Mouse (Mus musculus) heart, adult 18-20 months (tissue): ENCODE measurements around the gene Tmed6. TPM values are rescaled to one million over a fixed set of nuclear protein-coding genes. Genes with fewer than 3 reads are reported as not detected.

Source experiments
- microRNA-seq, 2 experiments: library from miRNA; unstranded; fragments of <30 nt; microRNA quantifications; one replicate each; pipeline ENCODE4 v1.2.0; 2022
- total RNA-seq, 2 experiments: library from RNA; stranded (reverse); gene quantifications; 2 replicates each; pipeline ENCODE4 v1.2.3; 2021

Gene Tmed6
- total RNA-seq, 2 experiments from 2014 or later = not detected

Small RNAs within 50 kb of the gene (microRNA-seq; reads per million reads assigned to microRNA genes)
- gene Mir7075 = 0.38 to 3.0 reads per million in 2 experiments

Other genes with a start within 250 kb of the Tmed6 start
- gene Has3, start 195.4 kb downstream of the Tmed6 start, total RNA-seq = under 1 TPM; 0.42 to 0.51 TPM
- gene Utp4, start 172.0 kb downstream of the Tmed6 start, total RNA-seq = 10 to 100 TPM; 21.4 to 22.7 TPM
- gene Sntb2, start 129.9 kb downstream of the Tmed6 start, total RNA-seq = 1 to 10 TPM; 9.6 to 9.7 TPM
- 10 to 100 TPM; 58.7 to 60.0 TPM for gene Vps4a, start 34.4 kb downstream of the Tmed6 start, total RNA-seq
- gene Pdf, start 17.0 kb downstream of the Tmed6 start, total RNA-seq = 10 to 100 TPM; 64.3 to 77.4 TPM
- 10 to 100 TPM; 15.8 to 17.1 TPM for gene Cog8, start 9.0 kb downstream of the Tmed6 start, total RNA-seq
- 10 to 100 TPM; 22.1 to 22.8 TPM for gene Nip7, start 8.8 kb downstream of the Tmed6 start, total RNA-seq
- 10 to 100 TPM; 11.8 to 13.5 TPM for gene Terf2, start 30.9 kb upstream of the Tmed6 start, total RNA-seq
- gene Cyb5b, start 85.0 kb upstream of the Tmed6 start, total RNA-seq = 10 to 100 TPM; 38.5 to 41.7 TPM
- 10 to 100 TPM; 18.4 to 23.1 TPM for gene Nfat5, start 227.8 kb upstream of the Tmed6 start, total RNA-seq